Mouse (Mus musculus) G1E-ER4 (cell line): Measurements from ENCODE around the gene Erh. TPM values are rescaled to one million over a fixed set of nuclear protein-coding genes. Genes with fewer than 3 reads are reported as not detected.

ENCODE experiments used
- GATA1 ChIP-seq: IDR thresholded peaks from one replicate; pipeline ENCODE4 v1.8.0; 2012; ENCODE audit warnings: low read length, inconsistent platforms
- polyA plus RNA-seq: library from polyadenylated mRNA; stranded (reverse); fragments of >175 nt; gene quantifications from 2 replicates; pipeline ENCODE4 v1.2.3, GENCODE M21; 2012

Erh gene
- polyA plus RNA-seq, 1 experiment, result 20.0 TPM

DNA sequence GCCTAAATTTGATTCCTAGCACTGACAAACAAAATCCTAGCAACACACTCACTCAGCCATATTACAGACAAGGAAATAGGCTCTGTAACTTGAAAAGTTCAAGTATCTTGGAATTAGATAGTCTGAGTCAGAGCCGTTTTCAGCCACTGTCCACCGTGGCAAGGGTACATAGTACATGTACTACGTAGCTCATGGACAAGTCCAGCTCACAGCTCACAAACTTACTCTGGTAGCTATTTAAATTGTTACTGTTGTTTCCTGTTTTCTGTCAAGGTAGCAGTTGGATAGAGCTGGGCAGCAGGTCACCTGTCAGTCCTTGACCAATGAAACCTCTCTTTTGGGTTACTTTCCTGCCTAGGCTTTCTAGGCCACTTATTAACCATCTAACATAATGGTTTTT lies 2.2 kb upstream of the Erh start:
- TF ChIP-seq GATA1, result no peak

DNA sequence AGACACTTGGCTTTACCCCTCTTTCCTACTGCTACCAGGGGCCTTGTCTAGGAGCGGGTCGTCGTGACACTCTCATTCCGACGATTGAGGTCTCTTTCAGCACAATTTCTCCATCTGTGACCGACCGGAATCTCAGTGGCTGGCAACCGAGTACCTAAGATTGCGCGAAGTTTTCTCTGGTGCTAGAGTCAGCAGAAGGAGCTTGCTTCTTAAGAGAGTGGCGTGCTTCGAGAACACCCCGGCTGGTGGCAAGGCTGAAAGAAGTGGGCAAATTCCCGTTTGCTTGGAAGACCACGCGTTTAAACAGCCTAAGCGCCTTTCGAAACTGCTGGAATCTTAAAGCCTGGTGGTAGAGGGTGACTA lies 346 bp upstream of the Erh start:
- TF ChIP-seq GATA1, result no peak

DNA sequence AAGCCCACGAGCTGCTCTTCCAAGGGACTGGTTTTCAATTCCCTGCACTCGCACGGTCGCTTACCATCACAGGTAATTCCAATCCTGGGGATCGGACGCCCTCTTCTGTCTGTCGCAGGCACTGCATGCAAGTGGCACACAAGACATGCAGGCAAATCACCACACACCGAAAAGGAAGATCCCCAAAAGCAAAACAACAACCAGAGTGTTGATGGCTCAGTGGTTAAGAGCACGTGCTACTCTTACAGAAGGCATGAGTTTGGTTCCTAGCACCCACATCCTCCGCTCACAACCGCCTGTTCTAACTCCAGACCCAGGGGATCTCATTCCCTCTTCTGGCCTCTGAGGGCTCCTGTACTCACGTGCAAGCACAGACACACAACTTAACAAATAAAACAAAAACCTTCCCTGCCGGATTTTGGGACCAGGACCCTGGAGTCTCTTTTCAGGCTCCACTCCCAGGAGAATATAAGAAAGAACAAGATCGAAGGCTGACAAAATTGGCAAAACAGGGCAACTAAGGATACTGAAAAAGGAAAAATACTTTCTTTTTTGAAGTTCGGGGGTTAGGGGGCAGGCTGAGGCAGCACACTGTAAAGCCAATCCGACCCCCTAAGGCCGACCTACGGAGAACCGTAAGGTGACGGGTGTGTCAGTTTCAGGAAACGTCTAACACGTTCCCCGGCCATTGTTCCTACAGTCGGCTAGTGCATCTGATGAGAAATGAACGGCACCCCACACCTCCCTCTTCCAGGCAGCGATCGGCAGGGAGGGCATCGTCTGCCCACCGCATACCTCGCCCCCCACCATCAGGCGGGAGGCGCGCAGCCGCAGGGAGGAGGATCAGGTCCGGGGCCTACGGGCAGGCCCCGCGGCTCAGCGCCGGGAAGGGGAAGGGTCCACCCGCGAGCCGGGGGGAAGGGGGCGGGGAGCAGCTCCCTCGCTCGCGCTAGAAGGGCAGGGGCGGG lies 1.1 kb downstream of the Erh start:
- no peak for TF ChIP-seq GATA1

DNA sequence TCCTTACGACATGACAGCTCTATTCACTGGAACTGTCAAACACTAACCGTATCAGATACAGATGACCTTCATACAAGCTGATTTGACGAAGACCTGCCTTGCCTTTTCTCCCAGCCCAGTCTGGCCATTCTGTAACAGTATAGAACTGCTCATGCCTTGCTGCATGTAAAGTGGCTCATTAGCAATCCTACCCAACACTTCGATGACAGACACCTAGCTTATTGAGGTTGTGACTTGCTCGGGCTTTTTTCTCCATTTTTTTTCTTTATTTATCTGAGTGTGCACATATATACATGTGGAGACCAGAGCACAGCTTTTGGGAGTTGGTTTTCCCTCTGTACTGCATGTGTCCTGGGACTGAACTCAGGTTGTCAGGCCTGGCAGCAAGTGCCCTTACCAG lies 12.4 kb downstream of the Erh start:
- TF ChIP-seq GATA1, result no peak

DNA sequence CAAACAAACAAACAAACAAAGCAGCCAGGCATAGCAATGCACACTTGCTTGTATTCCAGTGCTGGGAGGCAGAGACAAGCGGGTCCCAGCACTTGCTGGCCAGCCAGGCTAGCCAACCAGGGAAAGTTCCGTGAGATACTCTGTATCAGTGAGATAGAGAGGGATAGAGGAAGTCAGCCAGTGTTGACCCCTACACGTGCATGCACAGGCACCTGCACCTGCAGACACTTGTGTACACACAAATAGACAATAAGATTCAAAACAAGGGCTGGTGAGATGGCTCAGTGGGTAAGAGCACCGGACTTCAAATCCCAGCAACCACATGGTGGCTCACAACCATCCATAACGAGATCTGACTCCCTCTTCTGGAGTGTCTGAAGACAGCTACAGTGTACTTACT lies 23.6 kb downstream of the Erh start:
- no peak for TF ChIP-seq GATA1

DNA sequence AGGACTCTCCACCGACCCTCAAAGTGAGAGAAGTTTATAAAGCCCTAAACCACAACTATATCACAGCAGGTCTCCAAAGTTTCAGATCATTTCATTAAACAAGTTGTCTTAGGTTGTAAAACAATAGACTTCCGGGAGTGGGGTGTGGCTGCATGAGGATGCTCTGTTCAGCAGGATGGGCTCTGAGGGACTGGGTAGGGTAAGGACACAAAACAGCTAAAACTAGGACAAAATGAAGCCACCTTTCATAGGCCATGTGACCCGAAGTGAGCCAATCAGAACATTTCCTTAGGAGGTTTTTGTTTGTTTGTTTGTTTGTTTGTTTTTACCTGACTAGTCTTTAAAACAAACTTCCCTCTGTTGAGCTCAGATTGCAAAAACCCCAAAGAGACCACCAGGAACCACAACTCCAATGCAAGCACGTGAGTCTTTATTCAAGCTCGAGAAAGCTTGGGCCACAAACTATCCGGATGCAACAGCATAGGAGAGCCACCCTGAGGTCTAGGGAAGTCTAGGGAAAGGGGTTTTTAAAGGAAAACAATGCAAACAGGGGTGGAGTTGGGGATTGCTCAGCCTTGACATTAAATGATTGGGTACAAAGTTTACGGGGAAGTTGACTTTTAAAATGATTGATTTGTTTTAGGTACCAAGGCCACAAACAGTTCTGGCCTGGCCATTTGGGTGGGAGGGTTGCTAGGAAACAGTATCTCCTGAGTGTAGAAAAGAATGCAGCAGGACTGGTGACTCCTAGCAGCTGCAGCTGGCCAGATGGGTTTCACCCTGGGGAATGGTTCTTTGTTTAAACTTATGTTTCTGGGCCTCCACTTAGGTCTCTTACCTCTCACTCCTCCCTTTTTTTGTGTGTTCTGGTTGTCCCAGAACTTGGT lies 28.5 kb downstream of the Erh start:
- TF ChIP-seq GATA1, result no peak

DNA sequence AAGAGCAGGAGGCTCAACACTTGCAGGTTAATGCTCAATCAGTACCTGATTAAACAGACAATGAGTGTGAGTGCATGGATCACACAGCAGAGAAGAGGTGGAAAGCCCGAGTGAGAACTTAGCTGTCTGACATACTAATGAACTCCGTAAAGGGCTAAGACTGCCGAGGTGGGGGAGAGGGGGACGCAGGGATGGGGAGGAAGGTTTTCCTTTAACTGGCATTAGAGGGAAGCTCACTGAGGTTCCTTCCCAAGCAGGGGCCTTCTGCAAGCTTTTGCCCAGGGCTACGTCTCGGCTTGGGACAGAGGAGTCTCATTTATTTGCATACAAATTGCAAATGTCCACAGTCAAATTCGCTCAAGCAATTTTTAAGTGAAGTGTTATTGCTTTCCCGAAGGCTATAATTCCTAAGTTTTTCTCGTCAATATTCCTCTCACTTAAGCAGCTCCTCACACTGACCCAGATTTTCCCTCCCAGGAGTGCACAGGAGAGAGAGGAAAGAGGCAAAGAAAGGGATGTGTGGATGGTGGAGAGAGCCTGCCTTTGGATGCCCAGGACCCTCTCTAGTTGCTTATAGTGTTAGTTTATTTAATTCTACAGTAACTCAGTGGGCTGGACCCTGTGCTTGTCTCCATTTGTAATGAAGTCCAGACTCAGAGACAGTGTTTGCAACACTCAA lies 31.9 kb downstream of the Erh start:
- TF ChIP-seq GATA1, result no peak

DNA sequence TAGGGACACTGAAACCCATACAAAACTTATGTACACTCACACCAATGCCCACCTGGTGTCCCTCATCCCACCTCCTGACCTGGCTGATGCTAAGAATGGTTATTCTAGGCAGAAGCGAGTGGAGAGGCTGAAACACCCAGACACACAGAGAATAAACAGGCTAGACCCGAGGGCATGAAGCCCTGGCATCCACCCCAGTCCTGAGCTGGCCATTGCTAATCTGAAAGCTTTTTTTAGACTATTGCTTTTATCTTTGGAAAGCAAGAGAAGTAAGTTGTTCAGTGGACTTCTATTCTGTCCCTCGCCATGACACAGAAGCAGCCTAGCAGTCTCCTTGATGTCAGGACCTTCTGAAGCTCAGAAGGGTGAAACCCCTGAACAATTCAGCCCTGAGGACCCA lies 34.2 kb downstream of the Erh start:
- no peak for TF ChIP-seq GATA1

DNA sequence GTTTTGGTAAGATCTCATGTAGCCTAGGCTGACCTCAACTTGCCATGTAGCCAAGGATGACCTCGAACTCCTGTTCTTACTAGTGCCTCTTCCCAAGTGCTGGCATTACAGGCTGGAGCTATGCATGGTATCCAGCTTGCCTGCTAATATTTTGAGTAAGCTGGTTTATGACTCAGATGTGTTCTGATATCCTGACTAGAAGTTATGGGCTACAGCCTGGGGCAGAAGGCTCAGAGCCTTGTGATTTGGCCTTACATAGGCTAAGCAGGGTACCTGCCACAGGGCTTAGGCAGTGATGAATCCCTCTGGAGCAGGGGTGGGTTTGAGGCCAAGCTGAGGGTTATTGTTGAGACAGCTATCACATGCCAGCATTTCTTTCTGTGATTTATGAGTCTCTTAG lies 35.6 kb downstream of the Erh start:
- no peak for TF ChIP-seq GATA1

DNA sequence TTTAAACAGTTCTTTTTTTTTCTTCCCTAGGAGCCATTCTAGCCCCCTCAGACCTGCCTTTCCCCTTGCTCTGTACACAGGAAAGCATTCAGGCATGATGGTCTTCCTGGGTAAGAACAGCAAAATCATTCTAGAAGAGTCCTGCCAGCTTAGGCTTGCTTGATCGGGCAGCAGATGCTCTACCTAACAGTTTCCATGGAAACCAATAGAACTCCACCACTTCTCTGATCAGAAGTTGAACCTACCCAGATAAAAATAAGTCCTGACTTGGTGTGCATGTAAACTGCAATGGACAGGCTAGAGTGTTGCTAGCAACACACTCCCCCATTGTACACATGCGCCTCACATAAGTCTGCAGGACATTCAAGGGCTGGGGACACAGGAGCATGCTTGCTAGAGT lies 39.9 kb downstream of the Erh start:
- TF ChIP-seq GATA1, result no peak

DNA sequence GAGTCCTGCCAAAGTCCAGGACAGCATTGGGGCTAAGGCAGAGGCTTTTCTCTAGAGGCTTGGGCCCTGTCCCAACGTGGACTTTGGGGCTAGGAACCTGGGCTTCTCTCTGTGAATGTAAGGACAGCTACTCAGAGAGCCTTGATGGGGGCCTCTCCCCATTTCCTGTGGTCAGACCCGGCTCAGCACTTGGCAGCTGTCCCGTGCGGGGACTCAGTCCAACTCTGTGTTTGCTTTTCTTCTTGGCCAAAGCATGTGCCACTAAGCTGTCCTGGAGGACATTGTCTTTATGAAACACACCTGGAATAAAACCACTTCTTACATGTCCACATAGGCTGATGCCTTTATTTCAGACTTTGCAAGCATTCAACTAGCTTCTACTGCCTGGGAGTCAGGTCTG lies 40.6 kb downstream of the Erh start:
- TF ChIP-seq GATA1, result no peak

DNA sequence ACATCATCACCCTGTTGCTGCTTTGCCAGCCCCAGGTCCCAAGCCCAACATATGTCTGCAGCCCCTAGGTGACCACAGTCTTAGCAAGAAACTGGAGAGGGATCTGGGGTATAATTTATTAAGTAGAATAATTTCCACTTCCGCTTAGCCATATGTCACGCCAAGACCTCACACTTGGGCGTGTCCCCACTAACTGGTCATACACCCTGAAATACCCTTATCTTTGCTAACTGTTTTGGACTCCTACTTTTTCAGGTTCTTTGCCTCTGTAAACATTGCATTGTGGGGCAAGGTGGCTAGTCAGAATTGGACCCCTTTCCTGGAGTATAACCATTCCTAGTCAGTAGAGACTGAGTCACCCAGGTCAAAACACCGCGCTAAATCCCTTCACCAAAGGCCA lies 41.7 kb downstream of the Erh start:
- no peak for TF ChIP-seq GATA1

DNA sequence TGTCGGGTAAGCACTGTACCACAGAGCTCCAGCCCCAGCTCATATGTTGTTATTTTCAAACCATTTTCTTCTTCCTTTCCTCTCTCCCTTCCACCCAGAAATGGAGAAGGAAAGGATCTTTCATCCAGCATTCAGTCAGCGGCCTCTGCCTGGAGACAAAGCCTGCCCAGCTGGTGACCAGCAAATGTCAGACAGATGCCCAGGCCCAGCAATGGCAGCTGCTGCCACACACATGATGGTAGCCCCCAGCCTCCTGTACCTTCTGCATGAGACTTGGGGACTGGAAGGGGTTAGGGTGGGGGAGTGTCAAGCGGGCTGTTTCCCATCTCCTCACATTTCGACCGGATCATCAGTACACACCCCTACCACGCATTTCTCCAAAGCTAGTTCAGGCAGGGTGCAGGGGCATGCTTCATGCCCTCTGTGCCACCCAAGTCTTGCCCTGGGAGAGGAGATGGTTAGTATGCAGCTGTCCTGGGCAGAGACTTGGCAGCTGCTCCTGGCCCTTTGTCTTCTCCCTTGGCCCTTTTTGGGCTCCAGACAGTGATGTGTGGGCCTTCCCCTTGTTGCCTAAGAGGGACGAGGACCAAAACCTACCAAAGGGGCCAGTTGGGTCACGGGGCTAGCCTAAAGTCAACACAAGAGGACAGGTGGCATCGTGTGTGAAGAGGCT lies 42.4 kb downstream of the Erh start:
- no peak for TF ChIP-seq GATA1

DNA sequence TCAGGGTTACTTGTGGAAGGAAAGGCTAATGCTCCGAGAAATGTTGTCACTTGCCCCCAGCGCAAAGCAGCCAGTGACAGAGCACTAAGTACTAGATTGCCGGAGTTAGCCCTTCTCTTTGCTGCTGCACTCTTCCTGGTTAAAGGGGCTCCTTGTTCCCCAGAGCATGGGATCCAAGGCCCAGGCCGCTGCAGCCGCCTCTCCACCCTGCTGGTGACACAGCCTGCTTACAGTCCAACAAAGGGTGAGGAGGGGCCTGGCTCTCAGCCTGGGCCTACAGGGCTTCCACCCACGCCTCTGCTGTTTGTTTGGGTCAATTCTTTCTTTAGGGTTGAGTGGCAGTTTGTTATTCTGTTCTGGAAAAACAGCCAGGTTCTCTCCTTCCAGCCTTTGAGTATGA lies 45.4 kb downstream of the Erh start:
- TF ChIP-seq GATA1, result no peak

DNA sequence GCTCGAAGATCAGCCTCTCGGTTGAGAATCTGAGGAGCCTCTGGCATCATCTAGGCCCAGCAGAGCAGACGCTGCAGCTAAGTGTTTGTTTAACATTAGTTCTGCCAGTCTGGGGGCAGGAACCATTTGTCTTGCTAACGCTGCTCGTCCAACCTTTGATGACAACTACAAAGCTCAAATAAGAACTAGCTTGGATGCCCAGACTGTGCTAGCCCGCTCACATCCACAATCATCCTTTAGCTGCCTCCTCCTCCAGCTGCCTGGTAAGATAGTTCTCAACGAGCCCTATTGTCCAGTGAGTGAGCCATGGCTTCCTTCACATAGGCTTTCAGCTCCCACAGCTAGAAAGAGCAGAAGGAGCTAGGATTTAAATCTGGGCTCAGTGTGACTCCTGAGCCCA lies 45.9 kb downstream of the Erh start:
- no peak for TF ChIP-seq GATA1
